Mouse (Mus musculus) urinary bladder, postnatal 25 days (tissue): Measurements from ENCODE around the gene Cpsf2.

ENCODE experiments used
- DNase-seq: peaks from one replicate; pipeline ENCODE4 v3.0.0; 2022; ENCODE audit warnings: low spot score

Cpsf2 gene

DNA sequence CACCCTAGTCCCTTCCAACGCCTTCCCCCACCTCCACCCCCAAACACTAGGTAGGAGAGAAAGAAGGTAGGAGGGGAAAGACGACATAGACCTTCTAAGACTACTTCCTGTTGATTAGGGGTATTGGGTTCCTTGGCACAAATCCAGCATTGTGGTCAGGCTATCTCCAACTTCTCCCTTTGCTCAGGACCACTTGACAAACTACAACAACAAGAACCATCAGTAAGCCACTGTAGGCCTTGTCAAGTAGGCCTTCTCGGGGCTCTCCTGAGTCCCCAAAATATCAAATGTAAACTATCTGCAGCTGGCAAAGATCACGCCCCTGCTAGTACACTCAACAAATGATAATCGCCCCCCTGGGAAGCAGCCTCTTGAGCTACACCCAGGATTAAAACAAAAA lies 4.5 kb downstream of the Cpsf2 start:
- DNase-seq = no peak

DNA sequence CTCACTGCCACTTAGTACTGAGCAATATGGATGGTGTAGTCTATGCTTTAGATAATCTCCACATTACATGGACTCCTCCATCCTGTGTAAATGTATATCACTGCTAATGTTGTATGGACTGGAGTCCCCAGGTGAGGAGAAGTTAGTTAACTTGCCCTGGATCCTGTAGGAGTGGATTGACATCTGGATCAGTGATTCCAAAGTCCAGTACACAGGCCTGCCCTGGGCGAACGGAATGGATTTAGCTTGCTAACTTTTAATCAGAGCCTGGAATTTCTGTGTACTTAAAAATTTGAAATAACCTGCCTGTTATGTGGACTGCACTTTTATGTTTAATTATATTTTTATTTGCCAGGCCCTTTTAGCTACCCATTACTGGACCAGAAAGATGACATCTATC lies 5.8 kb downstream of the Cpsf2 start:
- no peak for DNase-seq

DNA sequence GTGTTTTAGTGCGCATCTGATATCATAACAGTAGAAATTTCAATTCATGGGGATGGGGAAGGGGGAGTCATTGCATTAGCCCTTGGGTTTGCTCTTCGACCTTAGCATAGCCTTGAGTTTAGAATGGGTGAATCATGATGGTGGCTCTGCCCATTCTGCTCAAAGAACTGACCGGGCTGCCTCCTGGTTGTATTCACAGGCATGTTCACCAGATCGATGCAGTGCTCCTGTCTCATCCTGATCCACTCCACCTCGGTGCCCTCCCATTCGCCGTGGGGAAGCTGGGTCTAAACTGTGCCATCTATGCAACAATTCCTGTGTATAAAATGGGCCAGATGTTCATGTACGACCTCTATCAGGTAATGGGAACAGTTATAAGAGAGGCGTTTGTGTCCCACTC lies 7.2 kb downstream of the Cpsf2 start:
- no peak for DNase-seq

DNA sequence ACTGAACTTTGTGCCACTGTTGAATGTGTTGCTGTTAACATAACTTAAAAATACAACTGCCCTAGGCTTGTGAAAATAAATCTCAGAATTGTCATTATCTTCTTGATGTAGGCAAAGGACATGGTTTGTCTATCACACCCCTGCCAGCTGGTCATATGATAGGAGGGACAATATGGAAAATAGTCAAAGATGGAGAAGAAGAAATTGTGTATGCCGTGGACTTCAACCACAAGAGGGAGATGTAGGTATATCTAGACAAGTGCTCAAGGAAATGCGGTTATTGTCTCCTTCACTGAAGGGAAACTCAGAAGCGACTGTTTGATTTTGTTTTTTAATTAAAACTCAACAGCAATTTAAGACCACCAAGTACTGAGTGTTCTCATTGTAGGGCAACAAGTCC lies 9.3 kb downstream of the Cpsf2 start:
- no peak for DNase-seq

DNA sequence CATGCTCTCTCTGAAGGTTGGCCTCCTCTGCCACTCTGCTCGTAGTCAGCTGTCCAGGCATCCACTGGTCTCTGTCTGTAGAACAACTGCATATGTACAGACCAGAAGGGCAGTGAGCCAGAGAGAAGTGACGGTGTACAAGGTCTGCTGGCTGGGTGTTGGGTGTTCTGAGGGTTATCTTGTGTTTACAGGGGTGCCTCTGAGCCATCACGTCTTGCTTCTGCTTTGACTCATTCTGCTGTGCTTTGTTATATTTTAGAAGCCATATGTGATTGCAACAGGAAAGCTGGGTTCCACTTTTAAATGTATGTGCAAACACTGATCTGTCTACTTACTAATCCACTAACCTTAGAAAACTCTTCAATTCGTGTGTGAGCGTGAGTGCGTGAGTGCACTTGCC lies 11.9 kb downstream of the Cpsf2 start:
- no peak for DNase-seq

DNA sequence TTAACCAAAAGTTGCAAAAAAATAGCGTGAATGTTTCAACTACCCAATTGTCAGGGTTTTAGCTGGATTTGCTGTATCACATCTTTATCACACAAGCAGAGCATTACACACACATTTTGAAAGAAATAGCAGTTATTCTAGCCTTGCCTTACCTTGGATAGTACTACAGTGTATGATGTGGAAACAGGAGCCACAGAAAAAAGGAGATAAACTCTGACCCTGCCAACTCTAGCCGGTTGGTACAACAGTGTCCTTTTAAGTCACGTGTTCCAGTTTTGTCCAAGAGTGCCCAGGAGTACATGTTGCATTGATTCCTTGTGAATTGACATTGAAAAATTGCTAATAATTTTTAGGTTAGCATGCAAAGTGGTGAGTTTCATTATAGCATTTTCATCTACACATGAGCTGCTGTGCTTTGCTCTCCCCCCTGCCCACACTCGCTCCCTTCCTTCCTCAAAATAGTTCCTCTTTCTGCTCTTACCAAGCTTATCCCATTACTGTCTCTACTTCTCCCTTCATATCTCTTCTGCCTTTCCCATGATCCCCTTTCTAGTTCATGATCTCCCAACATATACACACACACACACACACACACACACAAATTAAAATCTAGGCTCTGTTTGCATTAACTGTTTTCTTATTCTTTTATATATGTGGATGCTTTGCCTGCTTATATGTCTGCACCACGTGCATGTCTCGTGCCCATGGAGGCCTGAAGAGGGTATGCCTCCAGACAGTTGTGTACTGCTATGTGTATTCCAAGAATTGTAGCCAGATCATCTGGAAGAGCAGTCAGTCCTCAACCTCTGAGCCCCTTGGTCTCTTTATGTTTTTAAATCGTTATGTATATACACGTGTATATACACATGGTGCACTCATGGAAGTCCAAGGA lies 19.0 kb downstream of the Cpsf2 start:
- DNase-seq = no peak

DNA sequence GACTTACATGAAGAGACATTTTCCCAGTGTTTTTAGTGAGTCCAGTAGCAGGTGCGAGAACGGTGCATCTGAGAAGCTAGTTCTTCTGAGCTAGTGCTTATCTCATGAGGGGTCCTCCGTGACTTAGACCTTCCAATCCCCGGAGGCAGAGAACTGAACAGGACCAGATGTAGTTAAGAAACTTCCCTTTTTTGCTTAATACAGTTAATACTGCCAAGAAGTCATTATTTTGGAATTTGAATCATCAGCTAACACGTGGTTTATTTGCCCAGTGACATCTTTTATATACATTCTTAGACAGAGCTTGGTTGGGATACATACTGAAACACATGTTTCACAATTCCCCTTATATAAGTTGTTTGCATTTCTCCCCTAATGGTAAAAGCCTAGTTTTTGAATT lies 23.1 kb downstream of the Cpsf2 start:
- DNase-seq = no peak

DNA sequence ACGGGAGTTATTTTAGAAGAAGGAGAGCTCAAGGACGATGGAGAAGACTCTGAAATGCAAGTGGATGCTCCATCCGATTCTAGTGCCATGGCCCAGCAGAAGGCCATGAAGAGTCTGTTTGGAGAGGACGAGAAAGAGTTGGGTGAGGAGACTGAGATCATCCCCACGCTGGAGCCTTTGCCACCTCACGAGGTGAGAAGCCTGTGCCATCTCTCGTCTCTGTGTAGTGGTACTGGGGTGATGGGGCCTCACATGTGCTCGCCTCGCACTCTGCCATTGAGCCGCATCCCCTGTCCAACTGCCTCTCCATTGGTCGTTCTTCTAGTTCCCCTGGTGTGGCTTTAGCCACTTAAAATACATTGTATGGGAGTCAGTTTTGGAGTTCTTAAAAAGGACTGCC lies 25.0 kb downstream of the Cpsf2 start:
- no peak for DNase-seq

DNA sequence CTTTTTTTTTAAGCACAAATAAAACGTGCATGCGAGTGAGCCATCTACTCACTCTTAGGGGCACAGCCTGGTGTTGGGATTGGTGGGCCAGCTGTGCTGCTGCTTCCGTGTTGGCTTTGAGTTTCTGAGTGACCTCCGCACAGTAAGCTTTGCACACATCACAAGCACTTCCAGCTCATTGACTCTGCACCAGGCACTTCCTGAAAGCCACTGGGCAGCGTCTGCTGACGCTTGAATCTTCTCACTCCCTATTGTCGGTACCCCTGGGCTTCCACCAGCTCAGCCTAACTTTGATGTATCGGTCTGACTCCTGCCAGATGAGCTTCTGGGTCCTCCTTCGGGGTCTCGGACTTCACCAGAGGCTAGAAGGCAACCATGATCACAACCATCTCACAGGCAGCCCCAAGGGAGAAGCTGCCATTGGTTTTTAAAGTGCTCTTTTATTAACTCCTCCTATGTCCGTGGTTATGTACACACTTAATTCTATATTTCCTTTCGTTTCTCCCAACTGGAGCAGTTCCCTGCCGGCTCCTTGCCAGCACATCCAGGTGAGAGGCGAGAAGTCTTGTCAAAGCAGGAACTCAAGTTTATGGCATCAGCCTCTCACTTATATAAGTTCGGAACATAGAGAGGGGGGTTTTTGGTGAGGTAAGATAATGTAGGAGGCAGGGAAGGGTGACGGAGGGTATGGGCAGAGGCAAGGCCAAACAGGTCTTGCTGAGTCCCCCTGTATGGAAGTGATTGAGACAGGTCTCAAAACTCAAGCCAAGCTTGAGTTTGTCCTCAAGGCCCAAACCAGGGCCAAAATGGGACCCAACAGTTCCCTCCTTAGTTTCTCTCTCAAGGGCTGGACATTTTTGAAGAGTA lies 32.6 kb downstream of the Cpsf2 start:
- DNase-seq = no peak

DNA sequence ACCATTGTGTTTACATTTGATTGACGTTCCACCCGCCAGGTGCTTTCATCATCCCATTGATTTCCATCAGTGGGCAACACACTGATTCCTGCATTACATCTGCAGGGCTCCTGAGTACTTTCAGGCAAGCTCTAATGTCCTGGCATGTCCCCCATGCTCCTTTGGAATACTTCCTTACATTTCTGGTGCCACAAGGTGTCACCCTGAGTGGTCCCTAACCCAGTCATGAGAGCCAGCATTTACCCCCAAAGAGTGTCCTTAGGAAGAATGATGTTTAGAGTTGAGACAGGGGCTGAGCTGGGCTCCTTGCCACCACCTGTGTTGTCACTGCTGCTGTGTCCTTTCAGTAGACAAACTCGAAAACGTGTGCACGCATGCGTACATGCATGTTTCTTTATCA lies 33.8 kb downstream of the Cpsf2 start:
- no peak for DNase-seq

DNA sequence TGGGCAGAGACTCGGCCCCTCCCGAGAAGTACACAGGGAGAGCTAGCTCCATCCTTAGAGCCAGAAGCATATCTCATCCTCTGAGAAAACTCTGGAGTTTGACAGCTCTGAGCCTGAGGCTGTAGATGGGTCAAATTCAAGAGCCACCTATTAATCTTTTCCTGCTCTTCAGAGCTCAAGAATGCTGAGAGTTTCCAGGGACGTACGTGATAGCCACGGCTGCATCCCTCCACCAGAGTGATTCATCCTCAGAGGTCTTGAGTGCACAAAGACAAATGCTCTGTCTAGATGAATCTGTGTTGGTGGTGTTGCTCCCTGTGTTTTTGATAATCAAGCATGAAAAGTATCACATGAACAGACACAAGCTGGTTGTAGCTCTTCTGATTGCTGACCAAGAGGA lies 38.6 kb downstream of the Cpsf2 start:
- no peak for DNase-seq

DNA sequence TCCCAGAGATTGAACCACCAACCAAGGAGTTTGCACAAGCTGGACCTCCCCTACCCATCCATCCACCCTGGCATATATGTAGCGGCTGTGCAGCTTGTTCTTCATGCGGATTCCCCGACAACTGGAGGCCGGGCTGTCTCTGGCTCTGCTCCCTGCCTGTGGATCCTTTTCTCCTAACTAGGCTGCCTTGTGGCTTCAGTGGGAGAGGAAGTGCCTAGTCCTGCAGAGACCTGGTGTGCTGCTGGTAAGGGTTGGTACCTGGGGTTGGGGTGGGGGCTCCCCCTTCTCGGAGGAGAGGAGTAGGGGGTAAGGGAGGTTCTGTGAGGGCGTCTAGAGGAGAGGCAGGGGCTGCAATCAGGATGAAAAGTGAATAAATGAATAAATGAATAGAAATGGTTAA lies 39.3 kb downstream of the Cpsf2 start:
- DNase-seq = no peak

DNA sequence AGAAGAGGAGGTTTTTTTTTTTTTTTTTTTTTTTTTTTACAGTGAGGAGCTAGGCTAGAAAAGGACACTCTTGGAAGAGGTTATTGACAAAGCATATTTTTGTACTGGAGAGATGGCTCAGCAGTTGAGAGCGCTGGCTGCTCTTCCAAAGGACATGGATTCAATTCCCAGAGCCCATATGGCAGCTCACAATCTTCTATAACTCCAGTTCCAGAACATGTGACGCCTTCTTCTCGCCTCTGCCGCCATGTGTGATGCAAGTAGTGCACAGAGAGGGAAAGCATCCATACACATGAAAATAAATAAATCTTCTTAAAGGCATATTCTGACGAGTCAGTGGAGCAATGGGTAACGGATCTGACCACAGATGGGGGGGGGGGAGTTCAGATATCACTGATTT lies 46.1 kb downstream of the Cpsf2 start:
- no peak for DNase-seq

DNA sequence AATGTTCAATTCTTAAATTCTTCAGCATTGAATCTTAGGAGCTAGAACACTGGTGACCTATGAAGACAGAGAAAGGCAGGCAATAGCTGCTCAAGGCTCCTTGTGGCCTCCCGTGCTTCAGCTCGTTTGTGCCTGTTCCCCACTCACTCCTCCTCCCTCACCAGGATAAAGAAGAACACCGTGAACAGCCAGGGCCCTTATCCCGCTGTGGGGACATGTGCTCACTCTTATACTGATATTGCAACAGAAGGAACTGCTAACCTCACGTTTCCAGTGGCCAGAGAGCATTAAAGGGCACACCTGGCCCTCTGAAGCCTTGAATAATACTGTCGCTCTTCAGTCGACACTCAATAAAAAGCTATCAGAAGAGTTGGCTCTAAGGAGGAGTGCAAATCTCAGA lies 53.4 kb downstream of the Cpsf2 start:
- no peak for DNase-seq

DNA sequence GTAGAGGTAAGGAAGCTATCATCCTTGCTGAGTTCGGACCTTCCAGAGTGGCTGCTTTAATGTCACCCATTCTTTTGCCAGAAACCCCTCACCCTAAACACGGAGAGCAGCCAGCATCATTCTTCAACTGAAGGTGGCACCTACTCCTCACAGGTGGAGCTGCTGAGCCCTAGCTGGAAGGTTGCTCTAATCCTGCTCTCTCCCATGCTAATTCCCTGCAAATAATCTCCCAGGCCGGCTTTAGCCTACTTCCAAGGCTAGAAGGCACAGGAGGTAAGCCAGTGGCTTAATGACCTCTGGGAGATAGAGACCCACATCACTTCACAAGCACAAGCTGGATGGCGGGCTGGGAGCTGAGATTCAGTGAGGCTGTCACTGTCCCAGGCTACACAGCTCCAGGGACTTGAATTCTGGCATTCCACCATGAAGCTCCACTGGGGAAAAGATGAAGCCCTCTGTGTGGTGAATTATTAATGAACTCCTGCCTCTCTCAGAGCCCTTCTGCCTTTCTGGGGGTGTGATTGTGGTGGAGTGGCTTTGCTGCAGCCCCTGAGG lies 54.2 kb downstream of the Cpsf2 start:
- no peak for DNase-seq

DNA sequence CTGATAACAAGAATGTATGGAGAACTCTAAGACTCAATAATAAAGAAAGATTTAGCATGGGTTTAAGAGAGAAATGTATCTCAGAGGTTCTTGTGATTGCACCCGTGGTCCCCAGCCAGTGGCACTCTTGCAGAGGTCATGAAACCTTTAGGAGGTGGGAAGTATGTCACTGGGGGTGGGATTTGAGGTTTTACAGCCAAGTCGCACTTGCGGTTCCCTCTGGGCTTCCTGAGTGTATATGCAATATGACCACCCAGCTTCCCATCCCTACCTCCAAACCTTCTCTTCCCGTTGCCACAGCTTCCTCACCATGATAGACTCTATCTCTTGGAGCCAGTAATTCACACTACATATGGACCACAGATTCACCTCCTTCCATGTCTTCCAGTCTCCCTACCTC lies 59.1 kb downstream of the Cpsf2 start:
- no peak for DNase-seq

DNA sequence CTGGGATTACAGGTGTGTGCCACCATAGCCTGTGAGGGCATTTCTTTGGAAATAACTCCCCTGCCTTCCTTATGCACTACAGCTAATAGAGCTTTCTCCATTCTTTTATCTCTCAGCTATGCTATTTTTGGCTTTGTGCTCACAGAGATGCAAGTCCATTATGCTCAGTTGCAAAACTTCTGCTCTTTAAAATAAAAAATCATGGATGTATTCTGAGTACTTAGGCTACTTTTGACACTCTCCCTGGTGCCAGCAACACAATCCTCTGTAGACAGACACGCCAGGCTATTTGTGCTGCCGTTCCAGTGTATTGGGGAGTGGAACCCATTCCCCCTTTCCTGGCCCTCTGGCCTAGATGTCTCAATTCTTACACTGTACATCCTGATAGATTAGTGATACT lies 64.1 kb downstream of the Cpsf2 start:
- no peak for DNase-seq

DNA sequence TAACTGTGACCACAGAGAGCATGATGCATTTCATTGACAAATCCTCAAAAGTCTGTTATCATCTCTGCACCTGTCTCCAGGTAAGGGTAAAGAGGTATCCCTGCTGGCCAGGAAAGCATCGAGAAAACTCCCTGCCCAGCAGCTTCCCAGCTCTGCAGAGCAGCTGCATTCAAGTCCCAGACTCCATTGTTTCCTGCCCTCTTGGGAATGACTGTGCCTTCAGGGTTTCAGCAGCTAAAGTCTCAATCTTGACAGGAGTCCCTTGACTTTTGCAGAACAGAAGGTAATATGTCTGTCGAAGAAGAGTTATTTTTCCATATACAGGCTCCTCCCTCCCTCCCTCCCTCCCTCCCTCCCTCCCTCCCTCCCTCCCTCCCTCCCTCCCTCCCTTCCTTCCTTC lies 65.9 kb downstream of the Cpsf2 start:
- no peak for DNase-seq

DNA sequence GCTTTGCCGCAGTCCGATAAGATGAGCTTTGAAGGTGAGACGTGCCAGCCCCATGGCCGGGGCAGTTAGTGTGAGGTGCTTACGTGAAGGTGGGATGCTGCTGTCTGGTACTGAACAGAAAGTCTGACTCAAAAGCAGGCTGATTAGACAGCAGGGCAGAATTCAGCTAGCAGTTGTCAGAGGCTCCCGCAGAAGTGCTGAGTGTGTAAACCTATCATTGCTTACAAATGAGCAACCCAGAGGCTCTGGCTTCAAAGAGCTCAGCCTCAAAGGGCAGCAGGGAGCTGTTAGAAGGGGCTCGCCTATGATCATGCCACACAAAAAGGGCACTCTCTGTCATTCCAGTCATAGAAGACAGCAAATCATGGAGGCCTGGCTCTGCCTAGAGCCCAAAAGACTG lies 66.5 kb downstream of the Cpsf2 start:
- no peak for DNase-seq

DNA sequence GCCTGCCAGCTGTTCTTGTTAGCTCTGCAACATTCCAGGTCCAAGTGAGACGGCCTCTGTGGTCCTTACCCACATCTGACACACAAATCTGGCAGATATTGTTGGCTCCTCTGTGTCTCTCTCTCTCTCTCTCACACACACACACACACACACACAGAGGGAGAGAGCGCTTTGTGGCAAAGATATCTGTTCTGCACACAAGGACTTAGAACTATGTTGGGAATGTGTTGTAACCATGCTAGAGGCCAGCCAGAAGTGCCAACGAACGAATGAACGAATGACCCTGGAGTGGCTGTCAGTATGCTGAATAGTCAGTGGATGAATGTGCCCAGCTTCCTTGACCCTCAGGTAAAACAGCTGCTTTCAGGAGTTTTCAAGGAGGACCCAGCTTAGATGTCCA lies 68.1 kb downstream of the Cpsf2 start:
- DNase-seq = no peak

DNA sequence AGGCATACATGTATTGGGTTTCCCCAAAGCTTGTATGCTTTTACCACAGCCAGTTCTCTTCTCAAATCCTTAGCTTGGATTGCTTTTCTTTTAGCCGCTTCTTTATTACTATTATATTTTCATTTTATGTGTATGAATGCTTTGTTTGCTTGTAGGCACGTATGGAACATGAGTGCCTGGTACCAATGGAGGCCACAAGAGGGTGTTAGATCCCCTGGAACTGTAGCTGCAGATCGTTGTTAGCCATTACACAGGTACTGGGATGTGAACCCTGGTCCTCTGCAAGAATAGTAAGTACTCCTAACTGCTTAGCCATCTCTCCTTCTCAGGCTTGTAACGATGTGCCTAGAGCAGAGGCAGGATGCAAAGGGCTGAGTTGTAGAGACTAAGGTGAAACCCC lies 78.4 kb downstream of the Cpsf2 start:
- no peak for DNase-seq

DNA sequence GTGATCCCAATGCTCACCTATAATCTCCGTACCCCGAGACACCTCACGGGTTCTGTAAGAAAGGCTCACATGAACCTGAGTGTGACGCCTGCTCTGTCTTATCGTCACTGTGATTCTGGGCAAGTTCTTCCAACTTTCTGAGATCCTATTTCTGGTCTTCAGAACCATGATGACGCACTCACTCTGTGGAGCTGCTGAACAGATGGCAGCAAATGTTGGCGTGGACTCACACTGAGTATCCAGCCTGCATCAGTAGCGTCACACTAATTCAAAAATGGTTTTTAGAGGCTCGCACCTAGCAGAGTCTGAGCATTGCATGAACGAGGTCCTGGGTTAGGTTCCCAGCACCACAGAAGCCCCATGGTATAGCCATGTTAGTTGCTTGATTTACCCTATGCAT lies 80.0 kb downstream of the Cpsf2 start:
- no peak for DNase-seq
